Mouse (Mus musculus) Patski (cell line): Measurements from ENCODE around the gene Ccdc36. TPM values are rescaled to one million over a fixed set of nuclear protein-coding genes. Genes with fewer than 3 reads are reported as not detected.

Experiments
- ATAC-seq: fragments of 100-300 bp; one replicate; pipeline ENCODE4 v1.8.0; 2021
- CTCF ChIA-PET: fragments of 350-600 bp; sonication (Branson Sonifier 250); formaldehyde crosslinking; loops from one replicate; lab custom pipeline; 2022; ENCODE audit warnings: inconsistent platforms; lab: Charles Lee
- POLR2A ChIA-PET: fragments of 350-600 bp; sonication (Branson Sonifier 250); formaldehyde crosslinking; loops from one replicate; lab custom pipeline; 2022; ENCODE audit warnings: antibody characterized with exemption, inconsistent platforms; lab: Charles Lee
- DNase-seq: peaks from one replicate; pipeline ENCODE4 v3.0.0-alpha.2; 2011; ENCODE audit warnings: low read depth, low spot score
- H3K27me3 ChIP-seq: fragments of 371-371 bp; one replicate; pipeline ENCODE4 v1.5.1; 2021
- CTCF ChIP-seq: fragments of 100-300 bp; IDR thresholded peaks from one replicate; pipeline ENCODE4 v1.5.1; 2021
- in situ Hi-C: fragments of 300-500 bp; cut with MboI; formaldehyde crosslinking; loops from 3 replicates; pipeline ENCODE4 v1.11.1; 2018; ENCODE audit warnings: low pct_unique_long_range_greater_than_20kb, mixed read lengths
- polyA plus RNA-seq: library from polyadenylated mRNA; unstranded; gene quantifications from one replicate; pipeline ENCODE4 v1.2.3, GENCODE M21; 2021

The Ccdc36 gene
- polyA plus RNA-seq, 1 experiment from 2014 or later, result not detected

- no peak for DNase-seq
- ChIA-PET CTCF (interaction anchor here (1.1 to 1.7 kb wide), 4 partner anchors 11 to 48 kb away, joined by 3 read pairs; partner anchors contain the start of gene Klhdc8b), POLR2A (interaction anchor here (0.7 kb wide), 1 partner anchor 445 kb away, joined by 7 read pairs; no protein-coding TSS in a partner anchor)
- no peaks in the 10 kb centered on the region for H3K27me3 ChIP-seq
- ATAC-seq, result no peak
- TF ChIP-seq CTCF, result no peak
- in situ Hi-C loops, result no loop called here
These were observed 22.2 kb upstream of the Ccdc36 start for GRCm38 (mm10) chr9:108450292-108451169.

- TF ChIP-seq CTCF, result no peak
- DNase-seq (no peak), ATAC-seq (no peak)
- ChIA-PET CTCF (interaction anchor here (1.1 to 1.7 kb wide), 4 partner anchors 12 to 48 kb away, joined by 3 read pairs; partner anchors contain the start of gene Klhdc8b), POLR2A (interaction anchor here (0.7 to 1.3 kb wide), 2 partner anchors 12 to 444 kb away, joined by 4 to 7 read pairs; partner anchors contain the start of gene Klhdc8b)
- no peaks in the 10 kb centered on the region for H3K27me3 ChIP-seq
- in situ Hi-C loops, result no loop called here
These were observed 21.6 kb upstream of the Ccdc36 start for GRCm38 (mm10) chr9:108449860-108450259.

- DNase-seq (no peak), ATAC-seq (no peak)
- H3K27me3 ChIP-seq, result no peaks in the 10 kb centered on the region
- ChIA-PET POLR2A (no interaction called here), CTCF (no interaction called here)
- in situ Hi-C loops, result no loop called here
- no peak for TF ChIP-seq CTCF
These were observed 16.8 kb upstream of the Ccdc36 start for GRCm38 (mm10) chr9:108445125-108445524.

- H3K27me3 ChIP-seq, result no peaks in the 10 kb centered on the region
- no peak for DNase-seq
- no peak for TF ChIP-seq CTCF
- ATAC-seq, result no peak
- in situ Hi-C loops, result no loop called here
- ChIA-PET CTCF (no interaction called here), POLR2A (no interaction called here)
These were observed 13.1 kb upstream of the Ccdc36 start for GRCm38 (mm10) chr9:108441236-108441919.

- no peak for TF ChIP-seq CTCF
- ATAC-seq (no peak), DNase-seq (no peak)
- in situ Hi-C loops, result no loop called here
- peaks cover 5% of the 10 kb centered on the region for H3K27me3 ChIP-seq
- ChIA-PET CTCF (no interaction called here), POLR2A (no interaction called here)
These were observed 12.2 kb upstream of the Ccdc36 start for GRCm38 (mm10) chr9:108440485-108440884.

- POLR2A ChIA-PET, result no interaction called here
- in situ Hi-C loops, result no loop called here
- no peak for DNase-seq
- CTCF ChIA-PET, result no interaction called here
- TF ChIP-seq CTCF, result no peak
- no peak for ATAC-seq
- peaks cover 14% of the 10 kb centered on the region for H3K27me3 ChIP-seq
These were observed 10.9 kb upstream of the Ccdc36 start for GRCm38 (mm10) chr9:108439176-108439575.

GRCm38 (mm10) chr9:108436182-108436581 is 7.9 kb upstream of the Ccdc36 start, which contains the start of gene BC048562:
Gene BC048562 (plus strand): TSS chr9:108436482.
- H3K27me3 ChIP-seq, result peaks cover 14% of the 10 kb centered on the region
- in situ Hi-C loops, result no loop called here
- ATAC-seq (no peak), DNase-seq (no peak)
- ChIA-PET POLR2A (interaction anchor here (1.1 kb wide), 2 partner anchors 26 to 58 kb away, joined by 3 to 4 read pairs; no protein-coding TSS in a partner anchor), CTCF (interaction anchor here (1.0 to 1.6 kb wide), 3 partner anchors 16 to 87 kb away, joined by 3 to 5 read pairs (median 4); no protein-coding TSS in a partner anchor)
- TF ChIP-seq CTCF, result no peak

- H3K27me3 ChIP-seq, result peaks cover 32% of the 10 kb centered on the region
- no peak for DNase-seq
- no peak for TF ChIP-seq CTCF
- POLR2A ChIA-PET, result no interaction called here
- ATAC-seq, result no peak
- CTCF ChIA-PET, result no interaction called here
- in situ Hi-C loops, result no loop called here
These were observed 3.3 kb upstream of the Ccdc36 start for GRCm38 (mm10) chr9:108431431-108432067.

GRCm38 (mm10) chr9:108412221-108412620 is 16.1 kb downstream of the Ccdc36 start:
- in situ Hi-C loops, result loop anchor here (5.0 kb wide), 1 partner anchor 115 kb away; the partner anchor contains the start of gene Amt
- ChIA-PET CTCF (interaction anchor here (0.6 to 1.4 kb wide), 4 partner anchors 9 to 119 kb away, joined by 3 read pairs; no protein-coding TSS in a partner anchor), POLR2A (no interaction called here)
- TF ChIP-seq CTCF, result peak; percentile 66
- no peak for ATAC-seq
- no peak for DNase-seq
- peaks cover 17% of the 10 kb centered on the region for H3K27me3 ChIP-seq
